Mouse (Mus musculus): ENCODE data around the gene Smyd2. TPM values are rescaled to one million over a fixed set of nuclear protein-coding genes. Genes with fewer than 3 reads are reported as not detected.

Smyd2 gene
- polyA plus RNA-seq, 1 experiment from 2014 or later, result 87.3 TPM

- Histone ChIP-seq H3K4me2 (replicated peaks) (no peak overlapping the region), H3K4me3 (no peak overlapping the region), H3K9me3 (no peaks in the 10 kb centered on the region), H3K9ac (no peak overlapping the region), H3K27me3 (no peaks in the 10 kb centered on the region), H3K36me3 (peaks cover 41% of the 10 kb centered on the region), H3K27ac (no peak overlapping the region), H3K4me1 (peaks cover 8% of the 10 kb centered on the region; the same call in 1 of the 2 replicates)
- 71% methylated on average over 13 of the region's 13 CpGs for WGBS
- ATAC-seq (ENCODE audit: low FRiP score, low read depth), result no peak
Observed at GRCm38 (mm10) chr1:189884951-189885350, 37.2 kb downstream of the Smyd2 start.

- H3K27me3 ChIP-seq, result no peaks in the 10 kb centered on the region
- no peaks in the 10 kb centered on the region for H3K9me3 ChIP-seq
- H3K27ac ChIP-seq, result no peak overlapping the region
- H3K4me2 ChIP-seq (replicated peaks), result no peak overlapping the region
- H3K4me3 ChIP-seq, result no peak overlapping the region
- H3K9ac ChIP-seq, result no peak overlapping the region
- H3K4me1 ChIP-seq, result peaks cover 19% of the 10 kb centered on the region
- ATAC-seq (ENCODE audit: low FRiP score, low read depth), result 0 out of 2 replicates have a peak, but pooled peaks have one; percentile 3
- peaks cover 42% of the 10 kb centered on the region for H3K36me3 ChIP-seq
- whole genome bisulfite sequencing, result 44% methylated on average over 18 of the region's 18 CpGs
Observed at GRCm38 (mm10) chr1:189883531-189884170, 38.5 kb downstream of the Smyd2 start.

GRCm38 (mm10) chr1:189882886-189883285, 39.3 kb downstream of the Smyd2 start:
- H3K9me3 ChIP-seq, result no peaks in the 10 kb centered on the region
- no peak overlapping the region for H3K4me2 ChIP-seq (replicated peaks)
- 54% methylated on average over 7 of the region's 7 CpGs for WGBS
- no peak overlapping the region for H3K27ac ChIP-seq
- no peak overlapping the region for H3K9ac ChIP-seq
- ATAC-seq (ENCODE audit: low FRiP score, low read depth), result no peak
- no peaks in the 10 kb centered on the region for H3K27me3 ChIP-seq
- H3K36me3 ChIP-seq, result peaks cover 40% of the 10 kb centered on the region
- peaks cover 19% of the 10 kb centered on the region for H3K4me1 ChIP-seq
- no peak overlapping the region for H3K4me3 ChIP-seq

GRCm38 (mm10) chr1:189880745-189881144, 41.4 kb downstream of the Smyd2 start:
- H3K36me3 ChIP-seq, result peaks cover 42% of the 10 kb centered on the region
- H3K9me3 ChIP-seq, result no peaks in the 10 kb centered on the region
- peaks cover 25% of the 10 kb centered on the region for H3K4me1 ChIP-seq
- H3K9ac ChIP-seq, result no peak overlapping the region
- 86% methylated on average over 14 of the region's 14 CpGs for WGBS
- H3K27ac ChIP-seq, result no peak overlapping the region
- H3K4me2 ChIP-seq (replicated peaks), result no peak overlapping the region
- no peaks in the 10 kb centered on the region for H3K27me3 ChIP-seq
- no peak for ATAC-seq (ENCODE audit: low FRiP score, low read depth)
- no peak overlapping the region for H3K4me3 ChIP-seq

GRCm38 (mm10) chr1:189879965-189880364, 42.2 kb downstream of the Smyd2 start:
- Histone ChIP-seq H3K36me3 (peaks cover 36% of the 10 kb centered on the region), H3K4me2 (replicated peaks) (no peak overlapping the region), H3K4me3 (no peak overlapping the region), H3K9me3 (no peaks in the 10 kb centered on the region), H3K9ac (no peak overlapping the region), H3K27ac (peak overlapping the region; percentile 2; the same call in 1 of the 2 replicates), H3K27me3 (no peaks in the 10 kb centered on the region), H3K4me1 (peaks cover 33% of the 10 kb centered on the region)
- 75% methylated on average over 8 of the region's 8 CpGs for WGBS
- no peak for ATAC-seq (ENCODE audit: low FRiP score, low read depth)

- Histone ChIP-seq H3K9ac (no peak overlapping the region), H3K27ac (peak overlapping the region; percentile 33; the same call in 1 of the 2 replicates)
- 57% methylated on average over 2 of the region's 2 CpGs for WGBS
Observed at GRCm38 (mm10) chr1:189879212-189879611, 43.0 kb downstream of the Smyd2 start.

GRCm38 (mm10) chr1:189876162-189876561, 46.0 kb downstream of the Smyd2 start:
- Histone ChIP-seq H3K27me3 (no peaks in the 10 kb centered on the region), H3K4me3 (no peak overlapping the region), H3K27ac (no peak overlapping the region), H3K9ac (no peak overlapping the region), H3K4me2 (replicated peaks) (no peak overlapping the region), H3K36me3 (peaks cover 49% of the 10 kb centered on the region), H3K9me3 (no peaks in the 10 kb centered on the region), H3K4me1 (peaks cover 43% of the 10 kb centered on the region)
- ATAC-seq (ENCODE audit: low FRiP score, low read depth), result no peak
- 62% methylated on average over 8 of the region's 8 CpGs for WGBS

More at GRCm38 (mm10) chr1:189879212-189879611, 43.0 kb downstream of the Smyd2 start:
- H3K36me3 ChIP-seq, result peaks cover 35% of the 10 kb centered on the region
- H3K4me2 ChIP-seq (replicated peaks), result no peak overlapping the region
- H3K4me1 ChIP-seq, result peaks cover 41% of the 10 kb centered on the region
- no peaks in the 10 kb centered on the region for H3K9me3 ChIP-seq
- no peak overlapping the region for H3K4me3 ChIP-seq
- 0 out of 2 replicates have a peak, but pooled peaks have one; percentile 21 for ATAC-seq (ENCODE audit: low FRiP score, low read depth)
- no peaks in the 10 kb centered on the region for H3K27me3 ChIP-seq

- WGBS, result 4% methylated on average over 6 of the region's 6 CpGs
- H3K27ac ChIP-seq, result no peak overlapping the region
- peak; percentile 54; the same call in 1 of the 2 replicates for ATAC-seq (ENCODE audit: low FRiP score, low read depth)
- H3K36me3 ChIP-seq, result peaks cover 52% of the 10 kb centered on the region
- no peaks in the 10 kb centered on the region for H3K27me3 ChIP-seq
- no peaks in the 10 kb centered on the region for H3K9me3 ChIP-seq
- peak overlapping the region; percentile 19; the same call in 1 of the 2 replicates for H3K4me2 ChIP-seq (replicated peaks)
- H3K4me1 ChIP-seq, result peaks cover 43% of the 10 kb centered on the region
- H3K4me3 ChIP-seq, result no peak overlapping the region
- no peak overlapping the region for H3K9ac ChIP-seq
Observed at GRCm38 (mm10) chr1:189875439-189875861, 46.7 kb downstream of the Smyd2 start.

GRCm38 (mm10) chr1:189873591-189873990, 48.6 kb downstream of the Smyd2 start:
- ATAC-seq (ENCODE audit: low FRiP score, low read depth), result no peak
- H3K36me3 ChIP-seq, result peaks cover 60% of the 10 kb centered on the region
- H3K9me3 ChIP-seq, result no peaks in the 10 kb centered on the region
- H3K4me2 ChIP-seq (replicated peaks), result no peak overlapping the region
- no peak overlapping the region for H3K4me3 ChIP-seq
- WGBS, result 82% methylated on average over 8 of the region's 8 CpGs
- no peak overlapping the region for H3K9ac ChIP-seq
- H3K27me3 ChIP-seq, result no peaks in the 10 kb centered on the region
- H3K4me1 ChIP-seq, result peaks cover 28% of the 10 kb centered on the region
- no peak overlapping the region for H3K27ac ChIP-seq

GRCm38 (mm10) chr1:189872050-189872449, 50.1 kb downstream of the Smyd2 start:
- Histone ChIP-seq H3K9me3 (no peaks in the 10 kb centered on the region), H3K36me3 (peaks cover 55% of the 10 kb centered on the region), H3K9ac (no peak overlapping the region), H3K27me3 (no peaks in the 10 kb centered on the region), H3K4me1 (peaks cover 34% of the 10 kb centered on the region), H3K4me3 (no peak overlapping the region), H3K4me2 (replicated peaks) (no peak overlapping the region), H3K27ac (no peak overlapping the region)
- WGBS, result 80% methylated on average over 4 of the region's 4 CpGs
- ATAC-seq (ENCODE audit: low FRiP score, low read depth), result no peak

GRCm38 (mm10) chr1:189871625-189872024, 50.5 kb downstream of the Smyd2 start:
- H3K4me1 ChIP-seq, result peaks cover 35% of the 10 kb centered on the region
- H3K36me3 ChIP-seq, result peaks cover 57% of the 10 kb centered on the region
- no peak overlapping the region for H3K4me2 ChIP-seq (replicated peaks)
- H3K4me3 ChIP-seq, result no peak overlapping the region
- H3K27ac ChIP-seq, result no peak overlapping the region
- no peak overlapping the region for H3K9ac ChIP-seq
- WGBS, result 88% methylated on average over 8 of the region's 8 CpGs
- H3K9me3 ChIP-seq, result no peaks in the 10 kb centered on the region
- no peak for ATAC-seq (ENCODE audit: low FRiP score, low read depth)
- H3K27me3 ChIP-seq, result no peaks in the 10 kb centered on the region

GRCm38 (mm10) chr1:189870539-189870938, 51.6 kb downstream of the Smyd2 start:
- Histone ChIP-seq H3K9me3 (no peaks in the 10 kb centered on the region), H3K4me3 (no peak overlapping the region), H3K27me3 (no peaks in the 10 kb centered on the region), H3K9ac (no peak overlapping the region), H3K36me3 (peaks cover 67% of the 10 kb centered on the region), H3K4me1 (peaks cover 26% of the 10 kb centered on the region), H3K27ac (no peak overlapping the region), H3K4me2 (replicated peaks) (no peak overlapping the region)
- no peak for ATAC-seq (ENCODE audit: low FRiP score, low read depth)
- 79% methylated on average over 8 of the region's 8 CpGs for WGBS
